Comparison of ENCODE assay signal across 15 mouse cellular contexts in the genomic region with DNA sequence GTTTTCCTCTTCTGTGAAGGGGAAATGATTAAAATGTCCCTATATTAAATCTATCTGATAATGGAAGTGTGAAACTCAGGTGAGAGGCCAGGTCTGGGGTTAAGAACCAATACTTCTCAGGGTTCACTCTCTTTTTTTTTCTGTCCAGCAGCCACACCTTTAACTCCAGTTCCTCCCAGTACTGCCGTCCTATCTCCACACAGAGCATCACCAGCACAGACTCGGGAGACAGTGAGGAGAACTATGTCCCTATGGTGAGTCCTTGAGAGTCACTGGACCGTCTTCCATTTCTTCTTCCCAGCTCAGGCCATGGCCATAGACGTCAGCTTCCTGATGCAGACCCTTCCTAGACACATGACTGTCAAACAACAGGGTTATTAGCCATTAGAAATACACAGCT.
"Had no signal": no experiment of that assay in that cellular context is flagged by ENCODE, and none has a peak within 500 bp of the region (broad histone marks: within the 10 kb centered on the region; RNA-seq: fewer than 3 reads in every experiment).

No protein-coding gene starts in this region.

- DNase-seq: lung, embryonic 14.5 days; lung, postnatal 10 days; midbrain, embryonic 14.5 days; retina, postnatal 1 day; right cerebral cortex, adult 18-20 months; right cerebral cortex, postnatal 25 days; right cerebral cortex, postnatal 4 days; thymus, adult 18-20 months; thymus, postnatal 14 days; thymus, postnatal 36 days had no signal

- H3K4me3 ChIP-seq: midbrain, embryonic 12.5 days; myocyte; neural tube, embryonic 13.5 days; neural tube, embryonic 15.5 days had no signal

- H3K9ac ChIP-seq: liver, embryonic 14.5 days; lung, embryonic 14.5 days; midbrain, embryonic 12.5 days; neural tube, embryonic 13.5 days; neural tube, embryonic 15.5 days had no signal

- H3K27me3 ChIP-seq: midbrain, embryonic 12.5 days; neural tube, embryonic 13.5 days; neural tube, embryonic 15.5 days had no signal

- H3K4me2 ChIP-seq: lung, embryonic 14.5 days; midbrain, embryonic 12.5 days; neural tube, embryonic 13.5 days; neural tube, embryonic 15.5 days had no signal

- H3K4me1 ChIP-seq: midbrain, embryonic 12.5 days; neural tube, embryonic 13.5 days; neural tube, embryonic 15.5 days had no signal

- H3K27ac ChIP-seq: liver, embryonic 14.5 days; midbrain, embryonic 12.5 days; neural tube, embryonic 13.5 days; neural tube, embryonic 15.5 days had no signal

- H3K9me3 ChIP-seq: midbrain, embryonic 12.5 days; neural tube, embryonic 13.5 days; neural tube, embryonic 15.5 days had no signal
